Mouse (Mus musculus) liver, embryonic 15.5 days (tissue): Measurements from ENCODE around the gene Gria2. TPM values are rescaled to one million over a fixed set of nuclear protein-coding genes. Genes with fewer than 3 reads are reported as not detected.

ENCODE experiments used
- ATAC-seq: fragments of 200-750 bp; cut with Nextera tagmentation; 2 replicates; pipeline ENCODE4 v1.8.0; 2017; ENCODE audit warnings: moderate number of reproducible peaks, mild to moderate bottlenecking, moderate library complexity; ENCODE audit not compliant: insufficient read depth
- H3K27ac ChIP-seq: fragments of 300-500 bp; sonication (generic); replicated peaks from 2 replicates; pipeline ENCODE4 v1.5.1; 2015; ENCODE audit warnings: mild to moderate bottlenecking, inconsistent platforms
- H3K27me3 ChIP-seq: fragments of 300-500 bp; sonication (generic); 2 replicates; pipeline ENCODE4 v1.6.1; 2015; ENCODE audit warnings: mild to moderate bottlenecking, inconsistent platforms
- H3K36me3 ChIP-seq: fragments of 300-500 bp; sonication (generic); replicated peaks from 2 replicates; pipeline ENCODE4 v1.6.1; 2015; ENCODE audit warnings: moderate library complexity, mild to moderate bottlenecking, inconsistent platforms
- H3K4me1 ChIP-seq: fragments of 300-500 bp; sonication (generic); replicated peaks from 2 replicates; pipeline ENCODE4 v1.6.1; 2015; ENCODE audit warnings: inconsistent platforms
- H3K4me2 ChIP-seq: fragments of 300-500 bp; sonication (generic); 2 replicates; pipeline ENCODE4 v1.6.1; 2015; ENCODE audit warnings: moderate library complexity, mild to moderate bottlenecking, inconsistent platforms
- H3K4me3 ChIP-seq: fragments of 300-500 bp; sonication (generic); replicated peaks from 2 replicates; pipeline ENCODE4 v1.5.1; 2015; ENCODE audit warnings: mild to moderate bottlenecking, inconsistent platforms
- H3K9ac ChIP-seq: fragments of 300-500 bp; sonication (generic); 2 replicates; pipeline ENCODE4 v1.6.1; 2015; ENCODE audit warnings: moderate library complexity, mild to moderate bottlenecking, inconsistent platforms
- H3K9me3 ChIP-seq: fragments of 300-500 bp; sonication (generic); replicated peaks from 2 replicates; pipeline ENCODE4 v1.6.1; 2016; ENCODE audit warnings: inconsistent platforms
- WGBS: fragments of 180-500 bp; shearing (Covaris S2); methylation state at CpG from one replicate; pipeline ENCODE4 v1.1.7; 2015; ENCODE audit warnings: mixed read lengths; ENCODE audit not compliant: insufficient replicate concordance; 5-methylcytosine and 5-hydroxymethylcytosine counted together
- polyA plus RNA-seq: library from polyadenylated mRNA; unstranded; fragments of >200 nt; fragmentation: Nextera tagmentation; extraction: Ambion mirVana; gene quantifications from 2 replicates; pipeline ENCODE4 v1.2.1, GENCODE M21; 2015

Gene Gria2
- 0.09 and 0.20 TPM in 2 replicates for polyA plus RNA-seq

- 1% methylated on average over 35 of the region's 35 CpGs for WGBS
- Histone ChIP-seq H3K27ac (no peak within 1 kb of the TSS), H3K4me1 (no peaks in the 10 kb centered on the region), H3K36me3 (no peaks in the 10 kb centered on the region), H3K4me2 (peak within 1 kb of the TSS; percentile 50), H3K27me3 (peaks cover 29% of the 10 kb centered on the region), H3K9ac (no peak within 1 kb of the TSS), H3K4me3 (no peak within 1 kb of the TSS), H3K9me3 (no peaks in the 10 kb centered on the region)
- ATAC-seq = no peak
These were observed at the start of gene Gria2 for GRCm38 (mm10) chr3:80802596-80803081. TSS of gene Gria2 (minus strand) at chr3:80802835.

GRCm38 (mm10) chr3:80850947-80851346, 48.3 kb upstream of the Gria2 start:
- Histone ChIP-seq H3K27ac (no peak overlapping the region), H3K9me3 (no peaks in the 10 kb centered on the region), H3K4me1 (no peaks in the 10 kb centered on the region), H3K36me3 (no peaks in the 10 kb centered on the region), H3K27me3 (no peaks in the 10 kb centered on the region), H3K9ac (no peak overlapping the region), H3K4me3 (no peak overlapping the region), H3K4me2 (no peak overlapping the region)
- no peak for ATAC-seq
- WGBS = 57% methylated on average over 10 of the region's 10 CpGs

- Histone ChIP-seq H3K27ac (no peak overlapping the region), H3K4me1 (no peaks in the 10 kb centered on the region), H3K4me2 (no peak overlapping the region), H3K36me3 (no peaks in the 10 kb centered on the region), H3K9me3 (no peaks in the 10 kb centered on the region), H3K27me3 (no peaks in the 10 kb centered on the region), H3K9ac (no peak overlapping the region), H3K4me3 (no peak overlapping the region)
- ATAC-seq = no peak
- 57% methylated on average over 2 of the region's 2 CpGs for WGBS
These were observed 43.0 kb upstream of the Gria2 start for GRCm38 (mm10) chr3:80845634-80846033.

- H3K9ac ChIP-seq = no peak overlapping the region
- no peak overlapping the region for H3K4me2 ChIP-seq
- 46% methylated on average over 5 of the region's 5 CpGs for WGBS
- no peaks in the 10 kb centered on the region for H3K4me1 ChIP-seq
- H3K27ac ChIP-seq = no peak overlapping the region
- H3K4me3 ChIP-seq = no peak overlapping the region
- no peaks in the 10 kb centered on the region for H3K9me3 ChIP-seq
- H3K36me3 ChIP-seq = no peaks in the 10 kb centered on the region
- H3K27me3 ChIP-seq = no peaks in the 10 kb centered on the region
- no peak for ATAC-seq
These were observed 37.2 kb upstream of the Gria2 start for GRCm38 (mm10) chr3:80839845-80840244.

GRCm38 (mm10) chr3:80837583-80837982, 34.9 kb upstream of the Gria2 start:
- Histone ChIP-seq H3K36me3 (no peaks in the 10 kb centered on the region), H3K4me3 (no peak overlapping the region), H3K4me2 (no peak overlapping the region), H3K4me1 (no peaks in the 10 kb centered on the region), H3K9me3 (no peaks in the 10 kb centered on the region), H3K27ac (no peak overlapping the region), H3K27me3 (no peaks in the 10 kb centered on the region), H3K9ac (no peak overlapping the region)
- WGBS = 45% methylated on average over 3 of the region's 3 CpGs
- ATAC-seq = no peak

- Histone ChIP-seq H3K9me3 (no peaks in the 10 kb centered on the region), H3K4me2 (no peak overlapping the region)
- WGBS = 50% methylated on average over 1 of the region's 1 CpGs
These were observed 21.3 kb upstream of the Gria2 start for GRCm38 (mm10) chr3:80823975-80824374.

GRCm38 (mm10) chr3:80818619-80819018, 16.0 kb upstream of the Gria2 start:
- Histone ChIP-seq H3K27ac (no peak overlapping the region), H3K27me3 (no peaks in the 10 kb centered on the region), H3K9ac (no peak overlapping the region), H3K4me3 (no peak overlapping the region), H3K36me3 (no peaks in the 10 kb centered on the region), H3K4me2 (no peak overlapping the region), H3K9me3 (no peaks in the 10 kb centered on the region), H3K4me1 (no peaks in the 10 kb centered on the region)
- ATAC-seq = no peak
- WGBS = 58% methylated on average over 1 of the region's 1 CpGs

More at GRCm38 (mm10) chr3:80823975-80824374, 21.3 kb upstream of the Gria2 start:
- Histone ChIP-seq H3K36me3 (no peaks in the 10 kb centered on the region), H3K4me1 (no peaks in the 10 kb centered on the region), H3K27ac (no peak overlapping the region), H3K27me3 (no peaks in the 10 kb centered on the region), H3K4me3 (no peak overlapping the region), H3K9ac (no peak overlapping the region)
- ATAC-seq = no peak

- ATAC-seq = no peak
- Histone ChIP-seq H3K36me3 (no peaks in the 10 kb centered on the region), H3K9me3 (no peaks in the 10 kb centered on the region), H3K4me2 (no peak overlapping the region), H3K27me3 (no peaks in the 10 kb centered on the region), H3K4me1 (no peaks in the 10 kb centered on the region), H3K4me3 (no peak overlapping the region), H3K27ac (no peak overlapping the region), H3K9ac (no peak overlapping the region)
These were observed 11.1 kb upstream of the Gria2 start for GRCm38 (mm10) chr3:80813734-80814133.

- H3K9ac ChIP-seq = no peak overlapping the region
- H3K36me3 ChIP-seq = no peaks in the 10 kb centered on the region
- no peak overlapping the region for H3K4me2 ChIP-seq
- 32% methylated on average over 3 of the region's 3 CpGs for WGBS
- H3K27ac ChIP-seq = no peak overlapping the region
- H3K4me1 ChIP-seq = no peaks in the 10 kb centered on the region
- ATAC-seq = no peak
- no peaks in the 10 kb centered on the region for H3K9me3 ChIP-seq
- H3K4me3 ChIP-seq = no peak overlapping the region
- H3K27me3 ChIP-seq = no peaks in the 10 kb centered on the region
These were observed 9.6 kb upstream of the Gria2 start for GRCm38 (mm10) chr3:80812237-80812636.

GRCm38 (mm10) chr3:80805327-80805726, 2.7 kb upstream of the Gria2 start:
- 5% methylated on average over 1 of the region's 1 CpGs for WGBS
- Histone ChIP-seq H3K27me3 (peaks cover 26% of the 10 kb centered on the region), H3K9me3 (no peaks in the 10 kb centered on the region)

GRCm38 (mm10) chr3:80803811-80804210, 1.2 kb upstream of the Gria2 start:
- Histone ChIP-seq H3K4me2 (no peak overlapping the region), H3K4me3 (no peak overlapping the region), H3K4me1 (no peaks in the 10 kb centered on the region), H3K9me3 (no peaks in the 10 kb centered on the region), H3K36me3 (no peaks in the 10 kb centered on the region), H3K27ac (no peak overlapping the region), H3K27me3 (peaks cover 29% of the 10 kb centered on the region), H3K9ac (no peak overlapping the region)
- WGBS = 43% methylated on average over 1 of the region's 1 CpGs
- no peak for ATAC-seq

More at GRCm38 (mm10) chr3:80805327-80805726, 2.7 kb upstream of the Gria2 start:
- Histone ChIP-seq H3K4me3 (no peak overlapping the region), H3K36me3 (no peaks in the 10 kb centered on the region), H3K27ac (no peak overlapping the region), H3K4me1 (no peaks in the 10 kb centered on the region), H3K4me2 (no peak overlapping the region), H3K9ac (no peak overlapping the region)
- no peak for ATAC-seq

GRCm38 (mm10) chr3:80803211-80803610, 576 bp upstream of the Gria2 start:
- no peak overlapping the region for H3K9ac ChIP-seq
- no peak overlapping the region for H3K4me2 ChIP-seq
- no peak for ATAC-seq
- 50% methylated on average over 8 of the region's 8 CpGs for WGBS
- no peaks in the 10 kb centered on the region for H3K4me1 ChIP-seq
- H3K36me3 ChIP-seq = no peaks in the 10 kb centered on the region
- no peak overlapping the region for H3K4me3 ChIP-seq
- H3K9me3 ChIP-seq = no peaks in the 10 kb centered on the region
- H3K27ac ChIP-seq = no peak overlapping the region
- H3K27me3 ChIP-seq = peaks cover 29% of the 10 kb centered on the region
